Mouse (Mus musculus) spleen, adult 2 months (tissue): ENCODE data around the gene Kcnn3. TPM values are rescaled to one million over a fixed set of nuclear protein-coding genes. Genes with fewer than 3 reads are reported as not detected.
A peak's percentile ranks its signal among the peaks of the same experiment; 100 is the strongest.

ENCODE experiments used
- DNase-seq, 2 experiments: peaks; one replicate each; pipeline versions ENCODE4 v3.0.0 to v3.0.0-alpha.2; 2012 to 2021; ENCODE audit warnings: low spot score in 2 of 2, low read depth in 1 of 2
- H3K27ac ChIP-seq: fragments of 200-500 bp; 2 replicates; pipeline ENCODE4 v1.5.1; 2012; ENCODE audit warnings: low read length, inconsistent platforms; ENCODE audit not compliant: insufficient read depth
- H3K27me3 ChIP-seq: fragments of 200-500 bp; 2 replicates; pipeline ENCODE4 v1.6.1; 2012; ENCODE audit warnings: mild to moderate bottlenecking, moderate library complexity, low read length, inconsistent platforms; ENCODE audit not compliant: control insufficient read depth, insufficient read depth
- H3K36me3 ChIP-seq: fragments of 200-500 bp; 2 replicates; pipeline ENCODE4 v1.6.1; 2012; ENCODE audit warnings: mild to moderate bottlenecking, low read length, inconsistent platforms; ENCODE audit not compliant: control insufficient read depth, insufficient read depth
- H3K4me1 ChIP-seq: fragments of 200-500 bp; 2 replicates; pipeline ENCODE4 v1.6.1; 2011; ENCODE audit warnings: inconsistent platforms; ENCODE audit not compliant: control insufficient read depth, insufficient read depth, insufficient read length
- H3K4me3 ChIP-seq: fragments of 200-500 bp; 2 replicates; pipeline ENCODE4 v1.5.1; 2011; ENCODE audit warnings: mild to moderate bottlenecking, inconsistent platforms; ENCODE audit not compliant: insufficient read depth, insufficient read length; ENCODE audit errors: extremely low read depth
- CTCF ChIP-seq: fragments of 200-500 bp; IDR thresholded peaks from 2 replicates; pipeline ENCODE4 v1.5.1; 2011; ENCODE audit warnings: mild to moderate bottlenecking, inconsistent platforms; ENCODE audit not compliant: insufficient read depth, insufficient read length, insufficient replicate concordance; ENCODE audit errors: extremely low read depth
- POLR2A ChIP-seq: fragments of 200-500 bp; IDR thresholded peaks from 2 replicates; pipeline ENCODE4 v1.6.1; 2011; ENCODE audit warnings: low read depth, low read length, inconsistent platforms
- WGBS: fragments of 180-500 bp; shearing (Covaris S2); methylation state at CpG from one replicate; pipeline ENCODE4 v1.1.7; 2018; 5-methylcytosine and 5-hydroxymethylcytosine counted together
- polyA plus RNA-seq: library from polyadenylated mRNA; depleted of rRNA; stranded (reverse); fragments of >200 nt; gene quantifications from 2 replicates; pipeline ENCODE4 v1.2.3, GENCODE M21; 2012

Gene Kcnn3
- polyA plus RNA-seq, 1 experiment = 0.33 TPM

DNA sequence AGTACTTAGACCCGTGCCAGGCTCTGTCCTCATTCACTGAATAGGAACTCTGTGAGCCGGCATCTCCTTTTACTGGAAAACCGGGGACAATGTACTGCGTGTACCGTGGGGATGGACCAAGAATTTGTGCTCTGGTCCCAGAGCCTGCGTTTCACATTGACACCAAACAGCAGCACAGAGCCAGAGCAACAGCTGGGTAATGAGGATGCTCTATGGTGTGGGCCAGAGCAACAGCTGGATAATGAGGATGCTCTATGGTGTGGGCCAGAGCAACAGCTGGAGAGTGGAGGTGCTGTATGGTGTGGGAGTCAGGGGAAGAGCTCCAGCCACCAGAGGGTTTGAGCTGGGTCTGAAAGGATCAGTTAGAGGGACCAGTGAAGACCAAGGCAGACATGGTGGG lies 114.0 kb downstream of the Kcnn3 start:
- Histone ChIP-seq H3K27ac (no peak overlapping the region), H3K4me1 (no peaks in the 10 kb centered on the region), H3K27me3 (no peaks in the 10 kb centered on the region), H3K4me3 (no peak overlapping the region), H3K36me3 (no peaks in the 10 kb centered on the region)
- TF ChIP-seq POLR2A (no peak), CTCF (no peak)
- 92% methylated on average over 6 of the region's 6 CpGs for WGBS
- no peak for DNase-seq

GRCm38 (mm10) chr3:89640804-89641203 lies 120.8 kb downstream of the Kcnn3 start:
- no peak for DNase-seq
- Histone ChIP-seq H3K4me3 (no peak overlapping the region), H3K27ac (no peak overlapping the region), H3K4me1 (no peaks in the 10 kb centered on the region), H3K27me3 (no peaks in the 10 kb centered on the region), H3K36me3 (no peaks in the 10 kb centered on the region)
- 2% methylated on average over 3 of the region's 3 CpGs for WGBS
- TF ChIP-seq POLR2A (no peak), CTCF (no peak)

GRCm38 (mm10) chr3:89643391-89643790 lies 123.4 kb downstream of the Kcnn3 start:
- WGBS = 86% methylated on average over 8 of the region's 8 CpGs
- no peak overlapping the region for H3K27ac ChIP-seq
- TF ChIP-seq CTCF = no peak
- TF ChIP-seq POLR2A = no peak
- H3K4me3 ChIP-seq = no peak overlapping the region
- no peaks in the 10 kb centered on the region for H3K36me3 ChIP-seq
- no peak for DNase-seq
- H3K27me3 ChIP-seq = no peaks in the 10 kb centered on the region
- H3K4me1 ChIP-seq = no peaks in the 10 kb centered on the region

DNA sequence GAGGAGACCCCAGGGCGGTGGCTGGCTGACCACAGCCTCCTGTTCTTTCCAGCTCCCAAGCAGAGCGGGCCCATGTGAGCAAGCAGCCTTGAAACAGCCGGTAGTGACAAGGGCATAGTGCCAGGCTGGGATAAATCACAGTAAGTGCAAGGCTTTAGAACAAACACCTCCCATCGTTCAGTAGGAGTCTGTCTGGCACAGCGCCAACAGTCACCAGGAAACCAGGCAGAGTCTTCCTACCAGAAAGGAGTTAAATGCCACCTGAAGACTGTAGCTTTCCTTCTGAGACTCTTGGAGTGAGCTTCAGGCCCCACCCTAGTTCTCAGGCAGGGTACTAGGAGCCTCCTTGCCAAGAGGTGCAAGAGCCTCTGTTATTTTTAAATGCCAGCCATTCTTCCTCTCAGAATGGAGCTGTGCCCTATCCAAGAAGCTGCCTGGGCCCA lies 126.9 kb downstream of the Kcnn3 start:
- H3K27me3 ChIP-seq = no peaks in the 10 kb centered on the region
- H3K27ac ChIP-seq = no peak overlapping the region
- no peak overlapping the region for H3K4me3 ChIP-seq
- H3K36me3 ChIP-seq = no peaks in the 10 kb centered on the region
- TF ChIP-seq POLR2A (no peak), CTCF (no peak)
- 62% methylated on average over 5 of the region's 5 CpGs for WGBS
- DNase-seq = no peak
- H3K4me1 ChIP-seq = no peaks in the 10 kb centered on the region

GRCm38 (mm10) chr3:89647268-89647874 lies 127.4 kb downstream of the Kcnn3 start:
- 71% methylated on average over 6 of the region's 6 CpGs for WGBS
- no peaks in the 10 kb centered on the region for H3K4me1 ChIP-seq
- H3K27ac ChIP-seq = 0 out of 2 replicates have a peak overlapping the region, but pooled peaks have one; percentile 17
- no peak for DNase-seq
- TF ChIP-seq POLR2A (no peak), CTCF (no peak)
- H3K4me3 ChIP-seq = no peak overlapping the region
- H3K27me3 ChIP-seq = no peaks in the 10 kb centered on the region
- H3K36me3 ChIP-seq = no peaks in the 10 kb centered on the region

GRCm38 (mm10) chr3:89649890-89650289 lies 129.9 kb downstream of the Kcnn3 start:
- TF ChIP-seq POLR2A = no peak
- no peak for TF ChIP-seq CTCF
- 94% methylated on average over 7 of the region's 7 CpGs for WGBS
- Histone ChIP-seq H3K27ac (no peak overlapping the region), H3K4me3 (no peak overlapping the region), H3K27me3 (no peaks in the 10 kb centered on the region), H3K4me1 (no peaks in the 10 kb centered on the region), H3K36me3 (no peaks in the 10 kb centered on the region)
- DNase-seq = no peak

DNA sequence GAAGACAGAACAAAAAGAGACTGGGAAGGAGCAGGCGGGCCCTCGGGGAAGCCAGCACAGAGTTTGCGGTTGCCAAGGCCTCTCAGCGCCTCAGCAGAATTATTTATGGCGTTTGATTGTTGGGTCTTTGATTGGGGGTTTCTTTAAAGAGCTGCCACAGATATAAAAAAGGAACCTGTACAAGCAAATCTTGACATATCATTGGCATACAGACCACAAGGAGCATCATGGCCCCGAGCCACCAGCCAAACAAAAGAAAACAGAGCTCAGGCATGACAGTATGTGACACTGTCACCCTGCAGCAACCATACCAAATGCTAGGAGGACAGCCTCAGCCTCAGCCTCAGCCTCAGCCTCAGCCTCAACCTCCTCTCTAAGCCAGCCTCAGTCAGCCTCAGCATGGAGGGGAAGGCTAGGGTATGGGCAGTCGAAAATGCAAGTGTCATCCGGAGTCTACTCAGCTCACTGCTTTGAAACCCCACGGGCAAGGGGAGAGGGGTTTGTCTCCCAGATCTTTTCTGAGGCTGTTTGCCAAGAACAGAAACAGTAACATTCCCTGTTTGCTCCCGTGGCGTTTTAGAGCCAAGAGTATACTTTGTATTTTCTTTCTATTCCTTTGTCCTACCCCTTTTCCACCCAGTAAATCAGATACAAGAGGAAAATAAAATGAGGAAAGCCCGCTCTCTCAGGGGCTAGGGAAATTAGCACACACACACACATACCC lies 133.4 kb downstream of the Kcnn3 start:
- Histone ChIP-seq H3K27me3 (no peaks in the 10 kb centered on the region), H3K27ac (no peak overlapping the region), H3K36me3 (no peaks in the 10 kb centered on the region), H3K4me1 (no peaks in the 10 kb centered on the region), H3K4me3 (no peak overlapping the region)
- DNase-seq = no peak
- 62% methylated on average over 12 of the region's 12 CpGs for WGBS
- TF ChIP-seq POLR2A (no peak), CTCF (no peak)
